Mouse (Mus musculus) ovary, adult 2 months (tissue): ENCODE results near the gene Lipo4. TPM values are rescaled to one million over a fixed set of nuclear protein-coding genes. Genes with fewer than 3 reads are reported as not detected.

Source experiments
- polyA plus RNA-seq: library from polyadenylated mRNA; depleted of rRNA; stranded (reverse); fragments of >200 nt; gene quantifications from 2 replicates; pipeline ENCODE4 v1.2.3, GENCODE M21; 2012; rRNA removed

Gene Lipo4
- not detected in 2 replicates for polyA plus RNA-seq

GRCm38 (mm10) chr19:33517680-33518079, at the start of gene Lipo4:
Gene Lipo4, minus strand, starts transcription at chr19:33517780.

Other genes with a start within 250 kb of the Lipo4 start
- 1.4 and 1.6 TPM in 2 replicates for gene Rnls, start 125.5 kb downstream of the Lipo4 start, polyA plus RNA-seq
- gene Gm8978, start 107.5 kb upstream of the Lipo4 start, polyA plus RNA-seq: not detected in 2 replicates
- gene Lipo2, start 233.6 kb upstream of the Lipo4 start, polyA plus RNA-seq: not detected in 2 replicates
- gene Lipo3, start 244.2 kb upstream of the Lipo4 start, polyA plus RNA-seq: 4.2 and 4.9 TPM in 2 replicates